Comparison of ENCODE assay signal across 8 mouse cellular contexts in genomic region chr1:86434439-86435201, GRCm38 (mm10). TPM values are rescaled to one million over a fixed set of nuclear protein-coding genes. Genes with fewer than 3 reads are reported as not detected.
A peak's percentile ranks its signal among the peaks of the same experiment; 100 is the strongest.
DNase-seq lines count a peak whose midpoint lies in the region; ATAC-seq lines count a peak whose summit lies in the region.

No protein-coding gene starts in this region.

- ATAC-seq in common myeloid progenitor, adult 5-6 weeks (replicated peaks; ENCODE audit: low read depth, poor library complexity, severe bottlenecking), result peak; percentile 83
- peak; percentile 90 for ATAC-seq in megakaryocyte progenitor cell, adult 5-6 weeks (replicated peaks; ENCODE audit: poor library complexity)

- peak; percentile 99 for DNase-seq in ZHBTc4 (ENCODE audit: low read depth, low spot score)
- DNase-seq in gastrocnemius, adult 8-10 months (ENCODE audit: low spot score in 2 of 2), result peak; percentile 97 to 98
- DNase-seq in induced T-regulatory cell, adult 2 months (ENCODE audit: low read depth), result peak; percentile 100
- peak; percentile 93 to 99 for DNase-seq in left cerebral cortex, adult 9 months (ENCODE audit: low spot score in 2 of 2)
- peak; percentile 99 for DNase-seq in right cerebral cortex, postnatal 14 days
- peak; percentile 98 for DNase-seq in urinary bladder, postnatal 36 days (ENCODE audit: low spot score in 2 of 2)

RNA-seq across cellular contexts. Expression of gene Tex44, which starts 8.5 kb away (rescaled TPM):
- not detected in 2 replicates for total RNA-seq in common myeloid progenitor, adult 5-6 weeks (2017)
- total RNA-seq in gastrocnemius, adult 8-10 months (2022), result not detected
- total RNA-seq in megakaryocyte progenitor cell, adult 5-6 weeks (2015), result not detected in 2 replicates
- total RNA-seq in megakaryocyte progenitor cell, adult 5-6 weeks (2017), result not detected in 2 replicates

RNA-seq across cellular contexts. Expression of gene Nmur1, which starts 8.6 kb away (rescaled TPM):
- total RNA-seq in common myeloid progenitor, adult 5-6 weeks (2017), result not detected in 2 replicates
- not detected for total RNA-seq in gastrocnemius, adult 8-10 months (2022)
- total RNA-seq in megakaryocyte progenitor cell, adult 5-6 weeks (2015), result 1.0 TPM in 1 of 2 replicates, not detected in the other
- not detected in 2 replicates for total RNA-seq in megakaryocyte progenitor cell, adult 5-6 weeks (2017)

Comparison
In these comparisons a context has a peak if more than half of its experiments do, and no peak if none do; other contexts are left out.
1. Peak in every context shown above with its lines: DNase-seq and ATAC-seq.